Mouse (Mus musculus) layer of hippocampus, postnatal 14 days (tissue): ENCODE measurements around the gene Apobec3. TPM values are rescaled to one million over a fixed set of nuclear protein-coding genes. Genes with fewer than 3 reads are reported as not detected.

Experiments
- DNase-seq, 2 experiments: peaks; one replicate each; pipeline ENCODE4 v3.0.0; 2021 to 2022; ENCODE audit warnings: low spot score in 2 of 2, mixed read lengths in 1 of 2
- long read RNA-seq, 2 experiments: library from polyadenylated mRNA; stranded (forward); transcript quantifications; one replicate each; pipeline ENCODE4 v2.0.0; 2021
- total RNA-seq, 2 experiments: library from RNA; stranded (reverse); gene quantifications; 2 replicates each; pipeline ENCODE4 v1.2.3; 2021

Apobec3 gene
- total RNA-seq, result 1 to 10 TPM; 6.1 to 6.4 TPM
- long read RNA-seq, experiment 1, partial matches to known transcripts, result 0 of 4 reads
- long read RNA-seq, experiment 1, other reads (novel, unspliced or antisense), result 2 of 4 reads
- long read RNA-seq, experiment 2, partial matches to known transcripts, result 0 of 2 reads
- long read RNA-seq, experiment 2, other reads (novel, unspliced or antisense), result 0 of 2 reads

DNA sequence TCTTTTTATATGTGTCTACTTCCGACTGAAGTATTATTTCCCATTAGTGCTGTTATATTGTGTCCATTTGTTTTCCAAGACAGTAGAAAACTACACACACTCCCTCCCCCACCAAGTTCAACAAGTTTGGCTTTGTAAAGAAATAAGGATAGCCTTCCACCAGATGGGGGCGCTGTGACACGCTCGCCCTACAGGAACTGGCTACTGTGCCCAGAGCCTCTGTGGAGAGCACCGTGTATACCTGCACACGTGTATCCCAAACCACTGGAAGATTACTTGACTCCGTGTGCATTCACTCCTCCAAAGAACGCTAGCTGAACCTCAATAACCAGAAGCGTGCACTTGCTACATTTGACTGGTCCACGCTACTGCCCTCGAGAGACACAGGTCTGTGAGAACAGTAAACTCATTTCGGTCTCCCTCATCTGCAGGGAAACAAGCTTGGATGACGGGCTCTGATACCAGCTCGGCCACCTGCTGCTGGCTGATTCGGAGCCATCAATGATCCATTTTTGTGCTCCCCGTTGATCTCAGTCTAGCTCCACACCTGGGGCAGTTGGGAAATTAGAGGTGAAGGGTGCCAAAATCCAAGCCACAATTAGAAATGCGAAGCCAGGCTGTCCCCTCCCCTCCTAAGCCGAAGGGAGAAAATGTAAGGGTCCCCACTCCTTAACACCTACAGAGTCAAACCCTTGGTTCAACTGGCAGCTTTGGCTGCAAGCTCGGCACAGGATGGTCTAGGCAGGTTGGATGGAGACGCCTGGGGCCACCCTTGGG, at the start of gene Apobec3:
Apobec3 (plus strand) TSS at position 224 of the 777 bp plus-strand sequence.
- DNase-seq, result peak; percentile 45 to 49

DNA sequence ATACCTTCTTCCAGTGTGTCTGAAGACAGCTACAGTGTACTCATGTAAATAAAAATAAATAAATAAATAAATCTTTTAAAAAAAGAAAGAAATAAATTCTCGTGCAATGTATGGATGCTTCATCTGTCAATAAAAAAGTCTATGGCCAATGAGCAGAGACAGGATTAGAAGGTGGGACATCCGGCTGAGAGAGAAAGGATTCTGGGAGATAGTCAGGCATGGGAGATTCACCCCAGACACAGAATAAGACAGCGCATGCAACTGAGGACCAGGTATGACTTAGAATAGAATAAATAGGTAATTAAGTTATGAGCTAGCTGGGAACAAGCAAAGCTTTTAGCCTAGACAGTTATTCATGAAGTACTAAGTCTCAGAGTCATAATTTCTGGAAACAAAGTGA, 48.5 kb upstream of the Apobec3 start:
- no peak for DNase-seq

- no peak for DNase-seq
Observed at GRCm38 (mm10) chr15:79845986-79846385, 45.5 kb upstream of the Apobec3 start.

DNA sequence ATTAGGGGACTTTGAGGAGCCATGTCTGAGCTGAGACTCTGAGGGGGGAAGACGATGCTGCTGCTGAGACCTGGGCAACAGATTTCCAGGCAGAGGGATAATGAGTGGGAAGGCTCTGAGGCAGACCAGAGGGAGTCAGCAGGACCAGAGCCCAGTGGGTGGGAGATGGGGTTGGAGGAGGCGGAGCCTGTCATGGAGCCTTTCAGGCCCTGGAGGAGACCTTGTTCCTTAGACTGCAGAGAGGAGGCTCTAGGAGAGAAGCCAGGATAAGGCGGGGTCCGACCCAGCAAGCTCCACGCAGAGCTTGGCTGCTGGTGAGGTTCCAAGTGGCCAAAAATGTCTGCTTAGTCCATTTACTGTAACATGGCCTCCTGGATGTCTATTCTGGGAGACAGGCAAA, 44.4 kb upstream of the Apobec3 start:
- peak in 1 of 2 experiments; percentile 10 for DNase-seq

DNA sequence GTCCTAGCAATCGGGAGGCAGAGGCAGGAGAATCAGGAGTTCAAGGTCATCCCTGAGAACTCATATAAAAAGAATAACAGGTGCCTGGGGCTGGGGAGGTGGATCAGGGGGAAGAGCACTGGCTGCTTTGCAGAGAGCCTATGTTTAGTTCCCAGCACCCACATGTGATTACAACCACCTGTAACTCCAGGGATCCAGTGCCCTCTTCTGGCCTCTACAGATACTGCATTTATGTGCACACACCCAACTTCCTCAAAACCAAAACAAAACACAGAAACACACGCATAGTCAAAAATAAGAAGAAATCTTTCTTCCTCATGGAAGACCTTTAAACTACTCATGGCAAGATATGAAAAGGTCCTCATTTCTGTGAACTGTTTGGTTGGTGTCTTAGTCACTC, 41.3 kb upstream of the Apobec3 start:
- DNase-seq, result no peak

DNA sequence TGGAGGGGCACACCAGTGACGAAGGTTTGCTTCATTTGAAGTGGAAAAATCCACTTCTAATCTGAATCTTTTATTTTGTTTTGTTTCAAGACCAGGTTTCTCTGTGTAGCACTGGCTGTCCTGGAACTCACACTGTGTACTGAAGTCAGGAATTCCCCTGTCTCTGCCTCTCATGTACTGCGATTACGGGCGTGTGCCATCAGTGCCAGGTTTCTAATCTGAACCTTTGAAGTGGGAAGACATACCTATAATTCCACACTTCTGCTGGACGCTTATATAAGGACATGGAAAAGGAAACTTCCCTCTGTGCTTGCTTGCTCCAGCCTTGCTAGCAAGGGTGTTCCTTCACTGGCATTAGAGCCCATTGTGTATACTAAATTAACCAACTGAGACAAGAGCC, 32.5 kb upstream of the Apobec3 start:
- no peak for DNase-seq

GRCm38 (mm10) chr15:79859821-79860220, 31.6 kb upstream of the Apobec3 start:
- DNase-seq, result no peak

DNA sequence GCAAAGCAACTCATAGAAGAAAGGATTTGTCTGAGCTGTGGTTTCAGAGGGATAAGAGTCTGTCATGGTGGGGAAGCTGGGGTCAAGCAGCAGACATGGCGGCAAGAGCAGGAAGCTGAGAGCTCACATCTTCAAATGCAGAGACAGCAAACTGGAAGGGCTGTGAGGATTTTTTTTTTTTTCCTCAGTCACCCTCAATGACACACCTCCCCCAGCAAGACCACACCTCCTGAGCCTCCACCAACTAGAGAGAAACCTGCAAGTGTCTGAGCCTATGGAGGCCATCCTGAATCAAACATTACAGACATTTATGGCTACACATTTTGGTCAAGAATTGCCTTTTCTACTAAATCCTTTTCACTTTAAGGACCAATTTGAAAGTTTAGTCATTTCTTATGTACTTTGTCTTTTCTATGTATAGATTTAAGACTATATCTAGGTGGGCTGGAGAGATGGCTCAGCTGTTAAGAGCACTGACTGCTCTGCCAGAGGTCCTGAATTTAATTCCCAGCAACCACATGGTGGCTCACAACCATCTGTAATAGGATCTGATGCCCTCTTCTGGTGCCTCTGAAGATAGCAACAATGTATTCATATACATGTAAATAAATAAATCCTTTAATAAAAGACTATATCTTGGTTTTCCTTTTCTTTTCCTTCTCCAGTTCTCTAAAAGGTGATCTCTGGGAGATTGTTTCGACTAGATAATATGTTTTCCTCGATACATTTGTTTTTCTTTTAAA, 24.0 kb upstream of the Apobec3 start:
- DNase-seq, result no peak

DNA sequence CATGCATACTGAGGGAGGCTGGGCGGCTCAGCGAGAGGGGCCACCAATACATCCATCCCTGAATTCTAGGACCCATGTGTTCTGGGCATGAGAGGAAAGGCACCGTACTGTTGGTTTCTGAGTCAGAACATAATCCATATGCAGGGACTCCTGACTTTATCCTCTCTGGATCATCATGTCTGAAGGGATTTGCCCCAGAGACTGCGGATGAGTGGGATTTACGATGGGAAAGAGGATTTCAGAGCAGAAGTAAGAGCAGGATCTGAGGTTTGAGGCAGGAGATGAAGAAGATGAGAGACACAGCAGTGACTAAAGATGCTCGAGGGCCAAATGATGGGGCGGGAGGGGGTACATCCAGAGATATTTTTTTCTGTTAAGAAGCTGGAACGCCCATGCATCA, 17.9 kb upstream of the Apobec3 start:
- DNase-seq, result no peak

DNA sequence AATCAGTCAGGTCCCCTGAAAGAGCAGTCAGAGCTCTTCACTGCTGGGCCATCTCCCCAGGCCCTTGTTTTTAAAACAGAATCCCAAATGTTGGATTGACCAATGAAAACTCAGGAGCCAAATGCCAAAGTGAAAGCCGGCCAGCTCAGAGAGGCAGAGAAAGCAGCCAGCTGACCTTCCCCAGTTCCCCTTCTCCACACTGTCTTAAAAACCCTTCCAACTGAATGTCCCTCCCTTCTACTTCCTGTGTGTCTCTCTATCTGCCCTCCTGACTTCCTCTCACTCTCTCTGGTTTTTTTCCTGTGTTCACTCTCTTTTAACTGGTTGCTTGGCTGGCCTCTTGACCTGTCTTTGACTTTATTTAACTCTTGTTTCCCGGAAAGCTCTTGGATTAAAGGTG, 17.5 kb upstream of the Apobec3 start:
- DNase-seq, result no peak

GRCm38 (mm10) chr15:79875261-79875995, 16.0 kb upstream of the Apobec3 start:
- no peak for DNase-seq

GRCm38 (mm10) chr15:79878725-79879136, 12.7 kb upstream of the Apobec3 start:
- DNase-seq, result no peak

- peak; percentile 54 to 78 for DNase-seq
Observed at GRCm38 (mm10) chr15:79879319-79879718, 12.1 kb upstream of the Apobec3 start.

GRCm38 (mm10) chr15:79880477-79880876, 11.0 kb upstream of the Apobec3 start:
- no peak for DNase-seq

DNA sequence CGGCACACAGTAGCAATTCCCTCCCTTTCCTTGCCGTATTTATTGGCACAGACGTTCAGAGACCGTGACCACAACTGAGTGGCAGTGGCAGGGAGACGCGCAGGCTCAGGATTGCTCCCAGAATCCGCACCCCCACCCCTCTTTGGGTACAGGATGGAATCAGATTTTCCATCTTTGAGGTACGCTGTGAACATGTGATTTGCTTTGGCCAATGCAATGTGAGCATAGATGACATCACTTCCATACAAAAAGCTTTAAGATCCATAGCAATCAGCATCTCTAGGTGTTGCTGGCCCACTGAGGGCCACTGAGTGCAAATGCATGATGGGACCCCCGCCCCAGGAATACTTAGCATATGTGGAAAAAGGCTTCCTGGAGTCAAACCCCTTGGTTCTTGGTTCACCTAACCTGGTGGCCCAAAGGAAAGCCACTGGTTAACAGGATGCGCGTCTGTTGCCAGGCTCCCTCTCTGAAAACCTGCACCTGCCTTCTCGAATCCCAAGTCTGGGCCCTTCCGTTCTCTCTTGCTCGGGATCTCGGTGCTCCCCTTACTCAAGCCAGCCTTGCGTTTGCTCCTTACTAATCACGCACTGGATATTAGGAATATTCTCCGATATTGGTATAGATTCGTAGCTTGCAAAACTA, 8.7 kb upstream of the Apobec3 start:
- peak; percentile 52 to 74 for DNase-seq

DNA sequence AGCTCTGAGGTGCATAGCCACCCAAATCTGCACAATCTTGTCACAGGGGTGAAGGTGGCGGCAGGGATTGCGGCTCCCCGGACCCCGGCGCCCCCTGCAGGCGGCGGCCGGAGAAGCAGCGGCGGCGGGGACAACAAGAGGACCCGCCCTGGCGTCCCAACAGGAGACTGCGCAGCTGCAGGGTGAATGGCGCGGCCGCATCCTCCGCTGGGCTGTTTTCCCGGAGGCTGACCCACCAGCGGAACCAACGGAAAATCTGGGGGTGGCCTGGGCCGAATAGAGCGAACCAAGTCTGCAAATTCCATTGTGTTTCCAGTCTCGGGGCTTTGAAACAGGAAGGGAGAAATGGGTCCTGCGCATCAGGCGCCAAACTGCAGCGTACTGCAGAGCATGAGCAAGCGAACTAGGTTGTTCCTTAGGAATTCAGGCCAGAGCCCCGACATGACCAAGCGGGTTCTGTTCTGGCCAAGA, 8.1 kb upstream of the Apobec3 start:
- peak; percentile 94 to 96 for DNase-seq

GRCm38 (mm10) chr15:79884820-79885219, 6.6 kb upstream of the Apobec3 start:
- DNase-seq, result no peak

GRCm38 (mm10) chr15:79892213-79892541, 718 bp downstream of the Apobec3 start:
- DNase-seq, result peak in 1 of 2 experiments; percentile 17

GRCm38 (mm10) chr15:79892995-79893823, 1.8 kb downstream of the Apobec3 start:
- no peak for DNase-seq

GRCm38 (mm10) chr15:79893824-79894123, 2.3 kb downstream of the Apobec3 start:
- no peak for DNase-seq
